Mouse (Mus musculus): ENCODE results near the gene Elf5.

GRCm38 (mm10) chr2:103411816-103412215 lies 328 bp downstream of the Elf5 start:
- TF ChIP-seq CTCF (IDR thresholded peaks at IDR 0.05; ENCODE audit: control insufficient read depth, insufficient read depth, insufficient replicate concordance, low read depth, low read length) (no peak), POLR2A (IDR thresholded peaks at IDR 0.05; ENCODE audit: control insufficient read depth, low read depth, low read length) (no peak)

Data from testis, adult 2 months (tissue).